Mouse (Mus musculus) lung, adult 2 months (tissue): ENCODE data around the gene Zfp536. TPM values are rescaled to one million over a fixed set of nuclear protein-coding genes. Genes with fewer than 3 reads are reported as not detected.

Experiments used
- DNase-seq: peaks from one replicate; pipeline ENCODE4 v3.0.0; 2022
- H3K4me1 ChIP-seq: fragments of 200-500 bp; 2 replicates; pipeline ENCODE4 v1.6.1; 2011; ENCODE audit warnings: low read length; ENCODE audit not compliant: control insufficient read depth, insufficient read depth
- H3K4me3 ChIP-seq: fragments of 200-500 bp; replicated peaks from 2 replicates; pipeline ENCODE3; 2011; ENCODE audit warnings: low read depth, mild to moderate bottlenecking, control low read depth, low read length; ENCODE audit errors: extremely low read depth
- CTCF ChIP-seq: fragments of 200-500 bp; IDR thresholded peaks from 2 replicates; pipeline ENCODE4 v1.5.1; 2011; ENCODE audit warnings: mild to moderate bottlenecking, low read length, control low read depth; ENCODE audit not compliant: insufficient read depth
- POLR2A ChIP-seq: fragments of 200-500 bp; IDR thresholded peaks from 2 replicates; pipeline ENCODE4 v1.6.1; 2011; ENCODE audit warnings: low read depth, mild to moderate bottlenecking, control low read depth, low read length, borderline replicate concordance; ENCODE audit errors: extremely low read depth
- WGBS: fragments of 180-500 bp; shearing (Covaris S2); methylation state at CpG from one replicate; pipeline ENCODE4 v1.1.7; 2018; 5-methylcytosine and 5-hydroxymethylcytosine counted together
- polyA plus RNA-seq: library from polyadenylated mRNA; depleted of rRNA; stranded (reverse); fragments of >200 nt; gene quantifications from 2 replicates; pipeline ENCODE4 v1.2.3, GENCODE M21; 2012

Gene Zfp536
- polyA plus RNA-seq, 1 experiment: 0.43 TPM

GRCm38 (mm10) chr7:37695066-37695465, 78.4 kb downstream of the Zfp536 start:
- 54% methylated on average over 5 of the region's 5 CpGs for WGBS
- TF ChIP-seq POLR2A: no peak
- no peak for TF ChIP-seq CTCF
- DNase-seq: no peak
- Histone ChIP-seq H3K4me1 (no peaks in the 10 kb centered on the region), H3K4me3 (no peak overlapping the region)

- WGBS: 84% methylated on average over 10 of the region's 10 CpGs
- no peaks in the 10 kb centered on the region for H3K4me1 ChIP-seq
- DNase-seq: no peak
- no peak overlapping the region for H3K4me3 ChIP-seq
- no peak for TF ChIP-seq POLR2A
- TF ChIP-seq CTCF: no peak
Measured at GRCm38 (mm10) chr7:37690606-37691005, 82.8 kb downstream of the Zfp536 start.

- Histone ChIP-seq H3K4me3 (no peak overlapping the region), H3K4me1 (no peaks in the 10 kb centered on the region)
- DNase-seq: no peak
- no peak for TF ChIP-seq CTCF
- no peak for TF ChIP-seq POLR2A
- 56% methylated on average over 23 of the region's 23 CpGs for WGBS
Measured at GRCm38 (mm10) chr7:37689561-37690305, 83.7 kb downstream of the Zfp536 start.

- Histone ChIP-seq H3K4me3 (no peak overlapping the region), H3K4me1 (no peaks in the 10 kb centered on the region)
- no peak for DNase-seq
- 80% methylated on average over 11 of the region's 11 CpGs for WGBS
- TF ChIP-seq POLR2A (no peak), CTCF (no peak)
Measured at GRCm38 (mm10) chr7:37689107-37689511, 84.3 kb downstream of the Zfp536 start.

- TF ChIP-seq POLR2A: no peak
- no peak for TF ChIP-seq CTCF
- H3K4me1 ChIP-seq: no peaks in the 10 kb centered on the region
- 86% methylated on average over 2 of the region's 2 CpGs for WGBS
- H3K4me3 ChIP-seq: no peak overlapping the region
- no peak for DNase-seq
Measured at GRCm38 (mm10) chr7:37686366-37686765, 87.1 kb downstream of the Zfp536 start.

- no peak for DNase-seq
- TF ChIP-seq POLR2A (no peak), CTCF (no peak)
- H3K4me1 ChIP-seq: no peaks in the 10 kb centered on the region
- 78% methylated on average over 3 of the region's 3 CpGs for WGBS
- H3K4me3 ChIP-seq: no peak overlapping the region
Measured at GRCm38 (mm10) chr7:37685247-37685646, 88.2 kb downstream of the Zfp536 start.

GRCm38 (mm10) chr7:37681335-37681734, 92.1 kb downstream of the Zfp536 start:
- Histone ChIP-seq H3K4me1 (no peaks in the 10 kb centered on the region), H3K4me3 (no peak overlapping the region)
- 61% methylated on average over 3 of the region's 3 CpGs for WGBS
- TF ChIP-seq CTCF (no peak), POLR2A (no peak)
- DNase-seq: no peak

- H3K4me3 ChIP-seq: no peak overlapping the region
- 72% methylated on average over 7 of the region's 7 CpGs for WGBS
- TF ChIP-seq POLR2A (no peak), CTCF (no peak)
- no peak for DNase-seq
- no peaks in the 10 kb centered on the region for H3K4me1 ChIP-seq
Measured at GRCm38 (mm10) chr7:37663676-37664365, 109.6 kb downstream of the Zfp536 start.

- Histone ChIP-seq H3K4me1 (no peaks in the 10 kb centered on the region), H3K4me3 (no peak overlapping the region)
- DNase-seq: no peak
- 81% methylated on average over 11 of the region's 11 CpGs for WGBS
- TF ChIP-seq POLR2A (no peak), CTCF (no peak)
Measured at GRCm38 (mm10) chr7:37648671-37649070, 124.8 kb downstream of the Zfp536 start.

GRCm38 (mm10) chr7:37647917-37648615, 125.4 kb downstream of the Zfp536 start:
- TF ChIP-seq POLR2A (no peak), CTCF (no peak)
- Histone ChIP-seq H3K4me1 (no peaks in the 10 kb centered on the region), H3K4me3 (no peak overlapping the region)
- DNase-seq: no peak
- 91% methylated on average over 21 of the region's 21 CpGs for WGBS
